Comparison of ENCODE assay signal across 8 mouse cellular contexts in the genomic region with DNA sequence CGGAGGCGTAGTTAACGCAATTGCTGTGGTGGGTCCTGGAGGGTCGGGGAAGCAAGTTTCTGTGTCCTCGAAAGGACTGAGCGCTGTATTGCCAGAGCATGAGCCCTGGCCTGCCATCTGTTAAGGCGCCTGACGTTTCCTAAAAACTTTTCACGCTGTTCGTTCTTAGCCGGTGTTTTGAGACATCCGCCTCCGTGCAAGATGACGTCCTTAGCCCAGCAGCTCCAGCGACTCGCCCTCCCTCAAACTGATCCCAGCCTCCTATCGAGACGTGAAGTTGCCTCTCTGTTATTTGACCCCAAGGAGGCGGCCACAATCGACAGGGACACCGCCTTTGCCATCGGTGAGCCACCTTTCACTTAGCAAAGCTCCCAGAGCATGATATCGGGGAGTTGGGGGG. TPM values are rescaled to one million over a fixed set of nuclear protein-coding genes. Genes with fewer than 3 reads are reported as not detected.
DNase-seq lines count a peak whose midpoint lies in the region; ATAC-seq and TF ChIP-seq lines count a peak whose summit lies in the region.

No protein-coding gene starts in this region.

- H3K27me3 ChIP-seq in kidney, postnatal 0 days (ENCODE audit: insufficient read depth, low read length) = no peaks in the 10 kb centered on the region
- no peaks in the 10 kb centered on the region for H3K27me3 ChIP-seq in MEL (ENCODE audit: control insufficient read depth in 1 of 2, insufficient read depth in 2 of 2, low read length in 2 of 2)
- H3K27me3 ChIP-seq in embryonic facial prominence, embryonic 12.5 days = peaks cover 6% of the 10 kb centered on the region; the same call in 1 of the 2 replicates
- H3K27me3 ChIP-seq in intestine, embryonic 14.5 days (replicated peaks; ENCODE audit: control insufficient read depth, insufficient read depth, low read length) = 0 out of 2 replicates have a peak, but pooled peaks cover 4% of the 10 kb centered on the region
- H3K27me3 ChIP-seq in midbrain, embryonic 13.5 days = peaks cover 14% of the 10 kb centered on the region

- TF ChIP-seq EP300 in MEL (IDR thresholded peaks at IDR 0.05; ENCODE audit: low read depth in 1 of 2, low read length in 2 of 2) = no peak

- no peak overlapping the region for H3K27ac ChIP-seq in kidney, postnatal 0 days
- peak overlapping the region; percentile 54 for H3K27ac ChIP-seq in MEL (ENCODE audit: control insufficient read depth, low read depth, low read length)
- no peak overlapping the region for H3K27ac ChIP-seq in embryonic facial prominence, embryonic 12.5 days
- no peak overlapping the region for H3K27ac ChIP-seq in intestine, embryonic 14.5 days (ENCODE audit: low read depth)
- H3K27ac ChIP-seq in midbrain, embryonic 13.5 days = no peak overlapping the region

- peak overlapping the region; percentile 90 for H3K4me3 ChIP-seq in kidney, postnatal 0 days (replicated peaks; ENCODE audit: low read depth, low read length)
- H3K4me3 ChIP-seq in MEL (ENCODE audit: control insufficient read depth in 1 of 2, insufficient read depth in 1 of 2, low read depth in 2 of 2, low read length in 2 of 2) = peak overlapping the region; percentile 76 to 92
- H3K4me3 ChIP-seq in embryonic facial prominence, embryonic 12.5 days = peak overlapping the region; percentile 89
- H3K4me3 ChIP-seq in intestine, embryonic 14.5 days (ENCODE audit: low read depth, low read length) = peak overlapping the region; percentile 91
- H3K4me3 ChIP-seq in midbrain, embryonic 13.5 days (replicated peaks) = peak overlapping the region; percentile 93

- no peak for TF ChIP-seq CTCF in kidney, postnatal 0 days (IDR thresholded peaks at IDR 0.05; ENCODE audit: low read depth)
- TF ChIP-seq CTCF in MEL (IDR thresholded peaks at IDR 0.05 in 2 of 3, conservative IDR thresholded peaks at IDR 0.05 in 1 of 3; ENCODE audit: control insufficient read depth in 1 of 3, insufficient read depth in 1 of 3, low read depth in 2 of 3, low read length in 3 of 3, poor library complexity in 1 of 3, severe bottlenecking in 1 of 3) = no peak

- ATAC-seq in kidney, postnatal 0 days (replicated peaks; ENCODE audit: low FRiP score, low read depth) = peak; percentile 6; the same call in 1 of the 2 replicates
- no peak for ATAC-seq in embryonic facial prominence, embryonic 12.5 days (ENCODE audit: insufficient number of reproducible peaks, insufficient read depth, low FRiP score, low TSS enrichment)
- ATAC-seq in intestine, embryonic 14.5 days (replicated peaks; ENCODE audit: low FRiP score, low TSS enrichment, low read depth) = peak; percentile 8
- peak; percentile 32; the same call in 1 of the 2 replicates for ATAC-seq in midbrain, embryonic 13.5 days
- no peak for ATAC-seq in activated CD4-positive, CD25-positive, alpha-beta regulatory T cell, adult 4 months

- H3K4me2 ChIP-seq in kidney, postnatal 0 days (ENCODE audit: low read length) = peak overlapping the region; percentile 84
- peak overlapping the region; percentile 95 for H3K4me2 ChIP-seq in embryonic facial prominence, embryonic 12.5 days (replicated peaks)
- H3K4me2 ChIP-seq in intestine, embryonic 14.5 days (ENCODE audit: low read length) = peak overlapping the region; percentile 86
- peak overlapping the region; percentile 98 for H3K4me2 ChIP-seq in midbrain, embryonic 13.5 days (replicated peaks)

- WGBS in kidney, postnatal 0 days = under 1% methylated on average over 23 of the region's 23 CpGs
- under 1% methylated on average over 23 of the region's 23 CpGs for WGBS in embryonic facial prominence, embryonic 12.5 days
- WGBS in intestine, embryonic 14.5 days = 0% methylated on average over 23 of the region's 23 CpGs
- under 1% methylated on average over 23 of the region's 23 CpGs for WGBS in midbrain, embryonic 13.5 days

- H3K36me3 ChIP-seq in kidney, postnatal 0 days (ENCODE audit: insufficient read depth, low read length) = peaks cover 3% of the 10 kb centered on the region; the same call in 1 of the 2 replicates
- H3K36me3 ChIP-seq in MEL (ENCODE audit: control insufficient read depth in 1 of 2, insufficient read depth in 2 of 2, low read length in 2 of 2) = peaks cover 6 to 12% of the 10 kb centered on the region in 2 experiments
- 0 out of 2 replicates have a peak, but pooled peaks cover 10% of the 10 kb centered on the region for H3K36me3 ChIP-seq in embryonic facial prominence, embryonic 12.5 days
- H3K36me3 ChIP-seq in intestine, embryonic 14.5 days (ENCODE audit: control insufficient read depth, insufficient read depth, low read length) = peaks cover 26% of the 10 kb centered on the region
- peaks cover 24% of the 10 kb centered on the region for H3K36me3 ChIP-seq in midbrain, embryonic 13.5 days

- H3K9ac ChIP-seq in kidney, postnatal 0 days (ENCODE audit: low read depth, low read length) = peak overlapping the region; percentile 65
- H3K9ac ChIP-seq in MEL (ENCODE audit: control insufficient read depth, low read depth, low read length, poor library complexity, severe bottlenecking) = peak overlapping the region; percentile 86
- H3K9ac ChIP-seq in embryonic facial prominence, embryonic 12.5 days = peak overlapping the region; percentile 70
- H3K9ac ChIP-seq in intestine, embryonic 14.5 days (ENCODE audit: low read length) = peak overlapping the region; percentile 66
- peak overlapping the region; percentile 74 for H3K9ac ChIP-seq in midbrain, embryonic 13.5 days (replicated peaks)

- TF ChIP-seq POLR2A in MEL (IDR thresholded peaks at IDR 0.05; ENCODE audit: control insufficient read depth in 1 of 2, insufficient read depth in 1 of 2, low read depth in 1 of 2, low read length in 2 of 2, poor library complexity in 1 of 2) = no peak; a peak in 1 of 4 replicates

- no peaks in the 10 kb centered on the region for H3K4me1 ChIP-seq in kidney, postnatal 0 days (replicated peaks; ENCODE audit: insufficient read depth, low read length)
- peaks cover 0 to 4% of the 10 kb centered on the region in 2 experiments; a peak in 1 of 4 replicates for H3K4me1 ChIP-seq in MEL (ENCODE audit: control insufficient read depth in 1 of 2, insufficient read depth in 2 of 2, low read length in 2 of 2)
- H3K4me1 ChIP-seq in embryonic facial prominence, embryonic 12.5 days = peaks cover 7% of the 10 kb centered on the region
- peaks cover 7% of the 10 kb centered on the region for H3K4me1 ChIP-seq in intestine, embryonic 14.5 days (replicated peaks; ENCODE audit: control insufficient read depth, insufficient read depth, low read length)
- H3K4me1 ChIP-seq in midbrain, embryonic 13.5 days (replicated peaks) = peaks cover 10% of the 10 kb centered on the region

- no peak for TF ChIP-seq RAD21 in MEL (IDR thresholded peaks at IDR 0.05; ENCODE audit: low read depth, low read length)

- DNase-seq in kidney, postnatal 0 days (ENCODE audit: low spot score) = peak; percentile 26
- no peak for DNase-seq in kidney, adult 18-20 months
- DNase-seq in MEL (ENCODE audit: low read depth, low spot score) = peak; percentile 71
- no peak for DNase-seq in intestine, embryonic 14.5 days (ENCODE audit: low spot score)
- DNase-seq in cerebellum, adult 11-12 months = no peak

- H3K9me3 ChIP-seq in kidney, postnatal 0 days (replicated peaks; ENCODE audit: low read length) = no peaks in the 10 kb centered on the region
- no peaks in the 10 kb centered on the region for H3K9me3 ChIP-seq in MEL (replicated peaks; ENCODE audit: insufficient read depth, low read length)
- H3K9me3 ChIP-seq in embryonic facial prominence, embryonic 12.5 days = no peaks in the 10 kb centered on the region
- no peaks in the 10 kb centered on the region for H3K9me3 ChIP-seq in intestine, embryonic 14.5 days (ENCODE audit: control insufficient read depth, low read length)
- H3K9me3 ChIP-seq in midbrain, embryonic 13.5 days = no peaks in the 10 kb centered on the region

- H3K79me2 ChIP-seq in MEL (ENCODE audit: control insufficient read depth, insufficient read depth, low read length, poor library complexity) = peaks cover 18% of the 10 kb centered on the region

TF ChIP-seq in MEL, 35 proteins besides CTCF, POLR2A, EP300 and RAD21:
- TF ChIP-seq ELF1 (IDR thresholded peaks at IDR 0.05; ENCODE audit: low read depth, low read length) = no peak
- no peak for TF ChIP-seq MAFK (IDR thresholded peaks at IDR 0.05; ENCODE audit: borderline replicate concordance, low read depth, low read length)
- no peak for TF ChIP-seq ETS1 (IDR thresholded peaks at IDR 0.05; ENCODE audit: low read depth, low read length)

RNA-seq across cellular contexts. Expression of a gene that starts 0.7 kb away (rescaled TPM):
- polyA plus RNA-seq in kidney, postnatal 0 days (2015; fragmentation: Nextera tagmentation; extraction: Ambion mirVana) = 9.6 and 9.8 TPM in 2 replicates
- total RNA-seq in MEL (2012; rRNA removed) = 131 and 156 TPM in 2 replicates
- 100 to 1,000 TPM; 130 to 468 TPM for polyA plus RNA-seq in MEL (2012; ENCODE audit: insufficient read depth in 1 of 2, insufficient read length in 2 of 2, low read depth in 1 of 2, low replicate concordance in 2 of 2, missing spikeins in 1 of 2)
- 28.9 and 29.3 TPM in 2 replicates for polyA plus RNA-seq in embryonic facial prominence, embryonic 12.5 days (2016; fragmentation: Nextera tagmentation; extraction: Ambion mirVana)
- 31.1 and 34.6 TPM in 2 replicates for polyA plus RNA-seq in intestine, embryonic 14.5 days (2014; fragmentation: Nextera tagmentation; extraction: Ambion mirVana)
- polyA plus RNA-seq in midbrain, embryonic 13.5 days (2015; fragmentation: Nextera tagmentation; extraction: Ambion mirVana) = 15.7 and 18.6 TPM in 2 replicates
- 10 to 100 TPM; 32.3 to 42.5 TPM for polyA plus RNA-seq in activated CD4-positive, CD25-positive, alpha-beta regulatory T cell, adult 4 months (2017; shearing (Covaris generic))

RNA-seq across cellular contexts. Expression of a gene that starts 55.0 kb away (rescaled TPM):
- polyA plus RNA-seq in kidney, postnatal 0 days (2015; fragmentation: Nextera tagmentation; extraction: Ambion mirVana) = 3.1 and 3.5 TPM in 2 replicates
- not detected in 2 replicates for total RNA-seq in MEL (2012; rRNA removed)
- not detected for polyA plus RNA-seq in MEL (2012; ENCODE audit: insufficient read depth in 1 of 2, insufficient read length in 2 of 2, low read depth in 1 of 2, low replicate concordance in 2 of 2, missing spikeins in 1 of 2)
- polyA plus RNA-seq in embryonic facial prominence, embryonic 12.5 days (2016; fragmentation: Nextera tagmentation; extraction: Ambion mirVana) = 33.6 and 36.1 TPM in 2 replicates
- polyA plus RNA-seq in intestine, embryonic 14.5 days (2014; fragmentation: Nextera tagmentation; extraction: Ambion mirVana) = 0.34 and 0.39 TPM in 2 replicates
- 1.1 and 1.7 TPM in 2 replicates for polyA plus RNA-seq in midbrain, embryonic 13.5 days (2015; fragmentation: Nextera tagmentation; extraction: Ambion mirVana)
- polyA plus RNA-seq in activated CD4-positive, CD25-positive, alpha-beta regulatory T cell, adult 4 months (2017; shearing (Covaris generic)) = 10 to 100 TPM in 1 of 2 experiments, 1 to 10 TPM in 1; 4.9 to 10.4 TPM

Comparison
In these comparisons a context has a peak if more than half of its experiments do, and no peak if none do; other contexts are left out.
1. DNase-seq: peak in kidney, postnatal 0 days (single experiment) and MEL (single experiment); none in kidney, adult 18-20 months (single experiment), intestine, embryonic 14.5 days (single experiment) and cerebellum, adult 11-12 months (single experiment).
2. ATAC-seq: peak in kidney, postnatal 0 days (single experiment), intestine, embryonic 14.5 days (single experiment) and midbrain, embryonic 13.5 days (single experiment); none in embryonic facial prominence, embryonic 12.5 days (single experiment) and activated CD4-positive, CD25-positive, alpha-beta regulatory T cell, adult 4 months (single experiment).
3. Peak in every context shown above with its lines, with median percentiles within 50 percentile points of each other: H3K4me2 ChIP-seq, H3K4me3 ChIP-seq and H3K9ac ChIP-seq.